Mouse (Mus musculus): ENCODE results near the gene Mydgf.

Gene Mydgf

DNA sequence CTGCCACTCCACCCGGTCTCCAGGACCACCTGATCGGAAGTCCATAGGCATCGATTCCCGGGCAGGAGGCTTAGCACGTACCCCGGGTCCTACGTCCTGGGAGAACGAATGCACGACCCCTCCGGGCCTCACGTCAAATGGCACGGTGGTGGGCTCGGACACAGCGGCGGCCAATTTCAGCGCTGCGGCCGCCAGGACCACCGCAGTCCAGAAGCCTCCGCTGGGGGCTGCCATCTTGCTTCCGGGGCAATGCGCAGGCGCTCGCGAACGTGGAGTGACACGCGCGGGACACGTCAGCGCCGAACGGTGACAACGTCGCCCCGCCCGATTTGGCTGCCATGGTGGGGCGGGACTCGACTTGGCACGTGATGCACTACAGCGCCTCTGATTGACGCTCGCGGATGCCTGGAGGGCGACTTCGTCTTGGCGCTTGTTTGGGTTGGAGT is at the start of gene Mydgf:
Gene Mydgf, minus strand, starts transcription at position 263 of the 446 bp plus-strand sequence.
- DNase-seq (ENCODE audit: low read depth), result peak; percentile 87

GRCm38 (mm10) chr17:56233389-56233788 is 49.7 kb upstream of the Mydgf start:
- no peak for DNase-seq (ENCODE audit: low read depth)

- no peak for DNase-seq (ENCODE audit: low read depth)
These were observed 46.2 kb upstream of the Mydgf start for GRCm38 (mm10) chr17:56229943-56230342.

GRCm38 (mm10) chr17:56226566-56226965 is 42.8 kb upstream of the Mydgf start:
- no peak for DNase-seq (ENCODE audit: low read depth)

- DNase-seq (ENCODE audit: low read depth), result no peak
These were observed 41.2 kb upstream of the Mydgf start for GRCm38 (mm10) chr17:56224916-56225315.

DNA sequence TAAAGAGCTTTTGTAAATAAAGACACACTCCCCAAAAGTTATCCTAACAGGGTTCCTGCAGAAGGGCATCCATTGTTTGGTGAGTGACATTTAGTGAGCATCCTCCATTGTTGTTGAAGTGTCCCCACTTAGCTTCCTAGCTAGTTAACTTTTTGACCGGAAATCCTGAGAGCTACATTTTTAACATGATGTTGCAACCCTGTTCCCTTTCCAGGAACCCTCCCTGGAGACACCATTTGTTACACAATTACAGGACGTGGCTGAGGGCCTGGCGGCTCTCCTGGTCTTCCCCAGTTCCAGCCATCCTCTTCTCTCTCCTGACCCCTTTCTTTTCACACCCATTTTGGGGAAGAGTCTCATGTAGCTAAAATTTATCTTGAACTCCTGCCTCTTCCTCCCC is 36.1 kb upstream of the Mydgf start:
- no peak for DNase-seq (ENCODE audit: low read depth)

GRCm38 (mm10) chr17:56219251-56219650 is 35.5 kb upstream of the Mydgf start:
- no peak for DNase-seq (ENCODE audit: low read depth)

GRCm38 (mm10) chr17:56218377-56219191 is 34.9 kb upstream of the Mydgf start, which contains the start of gene Dpp9:
Gene Dpp9 (minus strand): TSS chr17:56218905.
- peak; percentile 81 for DNase-seq (ENCODE audit: low read depth)

- DNase-seq (ENCODE audit: low read depth), result no peak
These were observed 34.0 kb upstream of the Mydgf start for GRCm38 (mm10) chr17:56217670-56218069.

- no peak for DNase-seq (ENCODE audit: low read depth)
These were observed 30.5 kb upstream of the Mydgf start for GRCm38 (mm10) chr17:56214229-56214628.

DNA sequence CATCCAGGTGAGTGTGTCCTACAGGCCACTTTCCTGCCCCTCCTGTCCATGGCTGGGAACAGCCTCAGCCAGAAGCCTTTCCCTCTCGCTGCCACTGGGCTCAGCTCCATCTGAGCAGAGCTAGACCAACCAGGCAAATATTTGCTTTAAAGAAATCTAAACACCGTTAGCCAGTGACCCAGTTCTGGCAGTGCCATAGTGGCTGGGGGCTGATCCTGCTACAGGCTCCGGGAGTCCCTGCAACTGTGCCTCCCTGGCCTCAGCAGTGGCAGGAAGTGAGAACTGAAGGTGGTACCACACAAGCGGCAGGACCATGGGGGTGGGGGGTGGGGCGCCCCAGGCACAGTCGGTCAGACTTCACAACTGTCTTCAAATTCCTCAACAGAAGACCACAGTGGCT is 29.0 kb upstream of the Mydgf start:
- no peak for DNase-seq (ENCODE audit: low read depth)

- no peak for DNase-seq (ENCODE audit: low read depth)
These were observed 27.4 kb upstream of the Mydgf start for GRCm38 (mm10) chr17:56211090-56211489.

- no peak for DNase-seq (ENCODE audit: low read depth)
These were observed 25.1 kb upstream of the Mydgf start for GRCm38 (mm10) chr17:56208821-56209220.

GRCm38 (mm10) chr17:56207963-56208530 is 24.3 kb upstream of the Mydgf start:
- DNase-seq (ENCODE audit: low read depth), result no peak

- no peak for DNase-seq (ENCODE audit: low read depth)
These were observed 23.4 kb upstream of the Mydgf start for GRCm38 (mm10) chr17:56206986-56207674.

DNA sequence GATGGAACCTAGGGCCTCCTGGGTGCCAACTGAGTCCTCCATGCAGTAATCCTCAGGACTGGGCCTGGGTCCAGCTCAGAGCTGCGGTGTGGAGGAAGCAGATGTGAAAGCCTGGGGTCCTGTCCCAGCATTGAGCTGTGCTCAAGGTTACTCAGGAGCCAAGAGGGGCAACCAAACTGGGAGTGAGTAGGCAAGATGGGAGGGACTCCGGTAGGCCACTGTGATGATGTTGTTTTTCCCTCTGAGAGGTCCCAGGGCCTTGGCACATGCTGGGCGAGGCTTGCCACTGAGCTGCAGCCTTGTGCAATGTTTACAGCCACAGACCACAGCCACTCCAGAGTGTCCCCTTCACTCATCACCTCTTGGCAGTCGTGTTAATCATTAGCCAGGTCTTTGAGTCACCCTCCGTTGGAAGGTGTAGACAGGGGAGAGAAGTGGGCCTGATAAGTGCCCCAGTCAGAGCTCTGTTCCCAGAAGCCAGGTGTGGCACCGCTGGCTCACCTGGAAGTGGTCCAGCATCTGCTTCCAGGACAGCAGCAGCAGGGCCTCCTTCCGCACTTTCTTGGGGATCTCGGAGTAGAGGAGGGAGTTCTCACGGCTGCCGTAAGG is 22.7 kb upstream of the Mydgf start:
- DNase-seq (ENCODE audit: low read depth), result no peak

DNA sequence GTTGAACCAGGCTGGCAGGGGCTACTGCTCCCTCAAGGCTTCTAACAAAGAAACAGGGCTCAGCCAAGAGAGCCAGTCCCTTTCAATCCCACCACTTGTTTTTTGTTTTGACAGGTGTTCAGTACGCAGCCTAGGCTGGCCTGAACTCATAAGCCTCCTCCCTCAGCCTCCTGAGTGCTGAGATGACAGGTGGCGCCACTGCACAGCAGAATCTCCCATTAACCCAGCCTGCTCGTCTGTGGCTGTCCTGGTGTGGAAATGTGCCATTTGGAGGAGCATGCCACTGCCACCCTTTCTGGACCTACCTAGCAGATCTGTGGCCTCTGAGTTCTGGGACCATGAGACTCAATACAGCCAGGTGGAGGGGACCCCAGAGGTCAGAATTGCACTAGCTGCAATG is 20.0 kb upstream of the Mydgf start:
- DNase-seq (ENCODE audit: low read depth), result no peak

- no peak for DNase-seq (ENCODE audit: low read depth)
These were observed 18.8 kb upstream of the Mydgf start for GRCm38 (mm10) chr17:56202476-56202875.

GRCm38 (mm10) chr17:56201642-56202041 is 17.9 kb upstream of the Mydgf start:
- no peak for DNase-seq (ENCODE audit: low read depth)

DNA sequence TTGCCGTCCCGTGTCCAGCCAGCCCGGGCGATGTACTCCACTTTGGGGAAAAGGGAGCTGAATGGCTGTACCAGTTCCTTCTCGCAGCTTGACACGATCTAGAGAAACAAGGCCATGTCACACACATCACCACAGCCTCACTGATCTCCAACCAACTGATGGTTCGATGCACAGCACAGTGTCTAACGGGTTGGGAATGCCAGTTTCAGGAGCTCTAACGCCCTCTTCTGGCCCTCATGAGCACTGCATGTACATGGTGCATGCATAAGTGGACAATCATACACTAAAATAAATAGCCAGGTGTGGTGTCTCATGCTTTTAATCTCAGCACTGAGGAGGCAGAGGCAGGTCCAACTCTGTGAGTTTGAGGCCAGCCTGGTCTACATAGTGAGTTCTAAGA is 16.9 kb upstream of the Mydgf start:
- no peak for DNase-seq (ENCODE audit: low read depth)

DNA sequence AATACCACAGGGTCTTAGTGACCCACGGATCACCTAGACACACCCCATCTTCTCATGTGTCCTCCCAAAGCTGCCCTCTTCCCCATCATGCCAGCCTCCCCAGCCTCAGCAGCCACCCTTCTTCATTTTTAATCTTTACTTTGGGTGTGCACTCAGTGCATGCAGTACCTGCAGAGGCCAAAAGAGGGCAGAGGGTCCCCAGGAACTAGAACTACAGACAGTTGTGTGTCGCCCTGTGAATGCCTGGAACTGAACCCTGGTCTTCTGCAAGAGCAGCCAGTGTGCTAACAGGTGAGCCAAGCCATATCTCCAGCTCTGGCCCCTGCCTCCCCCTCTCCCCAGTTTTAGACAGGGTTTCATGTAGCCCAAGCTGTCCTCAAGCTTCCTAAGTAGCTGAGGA is 13.1 kb upstream of the Mydgf start:
- no peak for DNase-seq (ENCODE audit: low read depth)

GRCm38 (mm10) chr17:56194765-56195164 is 11.0 kb upstream of the Mydgf start:
- DNase-seq (ENCODE audit: low read depth), result no peak

DNA sequence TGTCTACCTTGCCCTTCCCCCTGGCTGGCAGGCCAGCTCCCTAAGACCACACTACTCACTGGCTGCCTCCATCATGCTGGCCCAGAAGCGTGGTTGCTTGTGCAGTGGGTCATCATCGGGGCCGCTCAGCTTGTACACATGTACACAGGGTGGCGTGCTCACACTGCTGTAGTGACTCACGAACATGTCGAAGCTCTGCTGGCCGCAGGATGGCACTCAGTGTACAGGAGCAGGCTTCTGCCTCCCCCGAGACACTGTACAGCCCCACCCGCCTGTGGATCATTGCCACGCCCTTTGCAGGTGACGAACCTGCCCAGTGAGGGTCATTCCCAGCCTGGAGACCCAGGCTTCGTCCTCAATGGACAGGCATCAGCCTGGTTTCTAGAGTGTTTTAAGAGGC is 10.6 kb upstream of the Mydgf start:
- no peak for DNase-seq (ENCODE audit: low read depth)
